Mouse (Mus musculus) adrenal gland, adult 2 months (tissue): ENCODE results near the gene Zbtb9. TPM values are rescaled to one million over a fixed set of nuclear protein-coding genes. Genes with fewer than 3 reads are reported as not detected.

ENCODE experiments used
- DNase-seq: peaks from one replicate; pipeline ENCODE4 v3.0.0; 2021
- polyA plus RNA-seq: library from polyadenylated mRNA; depleted of rRNA; stranded (reverse); fragments of >200 nt; gene quantifications from 2 replicates; pipeline ENCODE4 v1.2.3, GENCODE M21; 2012
- total RNA-seq, 2 experiments: library from RNA; stranded (reverse); gene quantifications; 2 replicates each; pipeline ENCODE4 v1.2.3; 2021

Zbtb9 gene
- total and polyA plus RNA-seq, 3 experiments = 4.6 to 8.7 (median 7.1) TPM

- peak; percentile 20 for DNase-seq
These were observed 25.5 kb upstream of the Zbtb9 start for GRCm38 (mm10) chr17:26947231-26948100.

GRCm38 (mm10) chr17:26948316-26949050, 24.5 kb upstream of the Zbtb9 start:
- peak; percentile 81 for DNase-seq

- no peak for DNase-seq
These were observed 23.9 kb upstream of the Zbtb9 start for GRCm38 (mm10) chr17:26949051-26949577.

DNA sequence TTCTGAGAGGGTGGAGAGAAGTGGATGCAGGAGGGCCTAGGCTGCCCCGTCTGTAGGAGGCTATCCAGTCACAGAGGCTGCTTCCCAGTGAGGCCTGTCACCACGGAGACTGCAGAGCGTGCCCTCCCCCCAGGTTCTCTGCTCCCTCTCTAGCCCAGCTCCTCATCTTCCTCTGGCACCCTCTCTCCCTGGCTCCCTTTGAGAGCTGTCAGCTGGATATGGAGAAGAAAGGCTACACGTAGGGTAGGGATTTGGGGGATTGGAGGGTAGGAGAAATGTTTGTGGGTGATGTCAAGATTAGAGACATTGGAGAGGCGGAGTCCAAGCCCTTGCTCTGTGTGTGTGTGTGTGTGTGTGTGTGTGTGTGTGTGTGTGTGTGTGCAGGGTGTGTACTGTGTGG, 23.1 kb upstream of the Zbtb9 start:
- DNase-seq = no peak

DNA sequence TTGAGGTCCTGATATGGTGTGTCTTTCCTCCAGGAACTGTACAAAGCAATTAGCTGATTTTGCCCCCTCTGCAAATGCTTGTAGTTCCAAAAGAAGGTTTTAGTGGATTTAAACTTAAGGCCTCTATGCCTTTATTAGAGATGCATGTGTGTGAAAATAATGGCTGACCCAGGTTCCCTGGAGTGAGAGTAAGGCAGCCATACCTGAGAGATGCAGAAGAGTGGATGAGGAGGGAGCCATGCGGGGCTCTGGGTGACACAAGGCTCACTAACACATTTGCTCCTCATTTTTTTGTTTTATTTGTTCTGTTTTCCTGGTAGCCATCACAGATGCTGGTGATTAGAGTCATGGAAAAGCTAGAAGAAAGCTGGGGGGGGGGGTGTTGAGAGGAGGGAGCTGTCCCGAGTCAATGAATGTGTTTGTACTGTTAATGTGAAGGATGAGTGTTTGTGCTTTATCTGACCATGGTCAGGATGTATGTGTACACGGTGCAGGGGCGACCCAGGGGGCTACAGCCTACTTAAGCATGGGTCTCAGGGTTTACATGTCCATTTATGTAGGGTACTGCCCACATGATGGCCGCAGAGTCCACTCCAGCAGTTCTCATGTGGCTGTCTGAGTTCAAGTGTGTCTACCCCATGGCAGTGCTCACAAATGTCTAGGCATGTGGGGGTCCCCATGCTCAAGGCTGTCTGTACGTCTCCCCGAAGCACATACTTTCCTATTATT, 22.2 kb upstream of the Zbtb9 start:
- no peak for DNase-seq

DNA sequence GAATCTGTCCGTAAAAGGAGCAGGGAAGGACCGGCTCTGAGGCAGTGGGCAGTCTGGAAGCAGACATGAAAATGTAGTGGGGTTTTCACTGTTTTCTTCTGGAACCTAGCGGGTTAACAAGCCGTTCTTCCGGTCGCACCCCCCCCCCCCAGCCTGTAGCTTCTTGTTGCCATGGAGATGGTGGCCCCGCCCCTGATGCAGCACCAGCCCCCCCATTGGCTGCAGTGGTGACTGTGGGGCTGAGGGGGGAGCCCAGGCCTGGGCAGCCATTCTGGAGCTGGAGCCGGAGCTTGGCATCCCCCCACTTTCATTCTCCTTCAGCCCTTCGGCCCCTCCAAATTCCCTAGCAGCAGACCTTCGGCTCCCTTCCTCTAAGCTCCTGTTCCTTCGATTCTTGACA, 21.6 kb upstream of the Zbtb9 start:
- DNase-seq = peak; percentile 69

GRCm38 (mm10) chr17:26951952-26952877, 20.8 kb upstream of the Zbtb9 start:
- DNase-seq = no peak

- no peak for DNase-seq
These were observed 19.8 kb upstream of the Zbtb9 start for GRCm38 (mm10) chr17:26953201-26953600.

GRCm38 (mm10) chr17:26953726-26954125, 19.2 kb upstream of the Zbtb9 start:
- DNase-seq = peak; percentile 7

- peak; percentile 33 for DNase-seq
These were observed 16.7 kb upstream of the Zbtb9 start for GRCm38 (mm10) chr17:26956309-26956708.

DNA sequence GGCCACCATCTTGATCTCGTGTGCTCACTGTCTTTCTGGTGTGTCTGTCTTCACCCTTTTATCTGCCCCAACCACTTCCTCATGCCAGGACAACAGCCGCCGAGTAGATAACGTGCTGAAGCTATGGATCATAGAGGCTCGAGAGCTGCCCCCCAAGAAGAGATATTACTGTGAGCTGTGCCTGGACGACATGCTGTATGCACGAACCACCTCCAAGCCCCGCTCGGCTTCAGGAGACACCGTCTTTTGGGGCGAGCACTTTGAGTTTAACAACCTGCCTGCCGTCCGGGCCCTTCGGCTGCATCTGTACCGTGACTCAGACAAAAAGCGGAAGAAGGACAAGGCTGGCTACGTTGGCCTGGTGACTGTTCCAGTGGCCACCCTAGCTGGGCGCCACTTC, 16.1 kb upstream of the Zbtb9 start:
- DNase-seq = peak; percentile 35

GRCm38 (mm10) chr17:26957872-26958271, 15.1 kb upstream of the Zbtb9 start:
- no peak for DNase-seq

DNA sequence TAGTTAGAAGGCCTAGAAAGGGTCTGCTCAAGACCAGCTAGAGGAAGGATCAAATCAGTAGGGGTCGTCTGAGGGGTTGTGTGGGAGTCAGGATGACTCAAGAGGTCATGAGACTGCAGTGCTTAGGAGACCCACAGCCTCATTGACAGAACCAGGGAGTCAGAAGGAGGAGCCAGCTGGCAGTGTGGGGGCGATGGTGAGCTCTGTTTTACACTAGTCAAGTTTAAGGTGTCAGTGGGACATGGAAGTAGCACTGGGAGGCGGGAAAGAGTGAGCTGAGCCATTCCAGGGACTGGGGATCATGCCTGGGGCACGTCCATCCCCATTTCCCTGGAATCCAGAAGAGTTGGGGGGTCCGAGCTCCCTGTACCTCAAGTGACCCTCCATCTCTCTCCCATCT, 14.1 kb upstream of the Zbtb9 start:
- no peak for DNase-seq

- no peak for DNase-seq
These were observed 13.2 kb upstream of the Zbtb9 start for GRCm38 (mm10) chr17:26959815-26960214.

DNA sequence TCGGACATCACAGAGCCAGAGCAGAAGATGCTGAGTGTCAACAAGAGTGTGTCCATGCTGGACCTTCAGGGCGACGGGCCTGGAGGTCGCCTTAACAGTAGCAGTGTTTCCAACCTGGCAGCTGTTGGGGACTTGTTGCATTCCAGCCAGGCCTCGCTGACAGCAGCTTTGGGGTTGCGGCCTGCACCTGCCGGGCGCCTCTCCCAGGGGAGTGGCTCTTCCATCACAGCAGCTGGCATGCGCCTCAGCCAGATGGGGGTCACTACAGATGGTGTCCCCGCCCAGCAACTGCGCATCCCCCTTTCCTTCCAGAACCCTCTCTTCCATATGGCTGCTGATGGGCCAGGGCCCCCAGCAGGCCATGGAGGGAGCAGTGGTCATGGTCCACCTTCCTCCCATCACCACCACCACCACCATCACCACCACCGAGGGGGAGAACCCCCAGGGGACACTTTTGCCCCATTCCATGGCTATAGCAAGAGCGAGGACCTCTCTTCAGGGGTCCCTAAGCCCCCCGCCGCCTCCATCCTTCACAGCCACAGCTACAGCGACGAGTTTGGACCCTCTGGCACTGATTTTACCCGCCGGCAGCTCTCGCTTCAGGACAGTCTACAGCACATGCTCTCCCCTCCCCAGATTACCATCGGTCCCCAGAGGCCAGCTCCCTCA, 11.3 kb upstream of the Zbtb9 start:
- DNase-seq = no peak

DNA sequence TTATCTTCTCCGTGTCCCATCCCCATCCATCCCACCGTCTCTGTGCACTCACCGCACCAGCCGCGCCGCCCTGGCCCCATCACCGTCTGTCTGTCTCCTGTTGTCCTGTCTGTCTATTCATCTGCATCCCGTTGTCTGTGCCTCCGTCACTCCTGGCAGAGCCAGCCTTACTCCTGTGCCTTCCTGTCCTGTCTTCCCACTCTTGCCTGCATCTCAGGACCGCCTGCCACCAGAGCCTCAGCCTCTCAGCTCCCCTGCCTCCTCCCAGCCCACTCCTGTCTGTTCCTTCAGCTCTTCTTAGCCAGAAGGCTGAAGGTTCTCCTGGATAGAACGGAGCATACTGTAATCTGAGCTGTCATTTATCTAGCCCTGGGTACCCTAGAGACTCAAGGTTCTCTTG, 6.0 kb upstream of the Zbtb9 start:
- no peak for DNase-seq

- DNase-seq = no peak
These were observed 5.5 kb upstream of the Zbtb9 start for GRCm38 (mm10) chr17:26967477-26967876.

- DNase-seq = no peak
These were observed 4.8 kb upstream of the Zbtb9 start for GRCm38 (mm10) chr17:26968200-26968611.

DNA sequence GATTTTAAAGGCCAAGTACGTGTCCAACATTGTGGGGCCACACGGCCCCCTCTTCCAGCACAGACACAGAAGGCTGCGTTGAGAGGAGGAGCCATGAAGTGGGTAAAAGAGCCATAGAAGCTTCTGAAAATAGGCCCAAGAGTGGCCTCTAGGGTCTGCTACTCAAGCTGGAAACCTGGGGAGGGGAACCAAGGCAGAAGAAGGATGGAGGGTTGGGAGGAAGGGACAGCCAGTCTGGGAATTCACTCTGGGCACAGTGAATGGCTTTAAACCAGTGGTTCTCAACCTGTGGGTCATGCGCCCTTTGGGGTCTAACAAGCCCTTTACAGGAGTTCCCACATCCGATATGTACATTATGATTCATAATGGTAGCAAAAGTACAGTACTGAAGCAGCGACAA, 3.7 kb upstream of the Zbtb9 start:
- no peak for DNase-seq

DNA sequence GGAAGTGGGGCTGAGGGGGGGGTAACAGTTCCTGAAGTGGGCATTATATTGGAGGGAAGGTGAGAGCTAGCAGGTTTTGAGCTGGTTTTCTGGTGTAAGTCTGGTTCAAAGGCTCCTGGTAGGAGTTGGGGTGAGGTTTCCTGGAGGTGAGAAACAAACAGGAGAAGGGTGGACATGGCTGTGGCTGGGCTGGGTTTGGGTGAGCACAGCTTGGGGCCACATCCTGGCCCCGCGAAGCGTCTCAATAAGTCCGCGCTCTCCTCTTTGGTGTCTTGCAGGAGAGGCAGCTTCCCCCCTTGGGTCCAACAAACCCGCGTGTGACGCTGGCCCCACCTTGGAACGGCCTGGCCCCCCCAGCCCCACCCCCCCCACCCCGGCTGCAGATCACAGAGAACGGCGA, 2.7 kb upstream of the Zbtb9 start:
- DNase-seq = no peak
